Comparison of ENCODE assay signal across 24 mouse cellular contexts in the genomic region with DNA sequence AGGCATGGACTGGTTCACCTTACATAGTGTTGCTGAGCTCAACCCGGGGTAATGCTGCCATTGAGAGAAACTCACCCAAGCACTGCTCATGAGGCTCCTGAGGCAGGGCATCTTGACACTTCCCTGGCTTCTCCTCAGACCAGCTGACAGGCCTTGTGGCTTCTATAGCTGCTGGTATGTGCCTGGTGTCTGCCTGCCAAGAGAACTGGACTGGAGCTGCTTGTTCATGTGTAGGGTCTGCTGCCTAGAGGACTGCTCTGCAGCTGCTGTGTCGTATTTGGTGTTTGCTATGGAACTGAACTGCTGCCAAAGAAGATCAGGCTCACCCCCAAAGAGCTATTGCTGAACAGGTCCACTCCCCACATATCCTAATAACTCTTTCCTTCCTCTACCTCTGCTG.
DNase-seq lines count a peak whose midpoint lies in the region; ATAC-seq and TF ChIP-seq lines count a peak whose summit lies in the region.
"Had no signal": no experiment of that assay in that cellular context is flagged by ENCODE, and none has a peak within 500 bp of the region (broad histone marks: within the 10 kb centered on the region; RNA-seq: fewer than 3 reads in every experiment).

No protein-coding gene starts in this region.

- H3K9ac ChIP-seq in hindbrain, embryonic 14.5 days, result no peak overlapping the region
- no peak overlapping the region for H3K9ac ChIP-seq in hindbrain, embryonic 12.5 days
- no peak overlapping the region for H3K9ac ChIP-seq in lung, embryonic 14.5 days
- H3K9ac ChIP-seq: embryonic facial prominence, embryonic 13.5 days; forebrain, embryonic 13.5 days; limb, embryonic 13.5 days; liver, embryonic 14.5 days had no signal

- no peak for DNase-seq in hindbrain, embryonic 14.5 days (ENCODE audit: low spot score)
- peak; percentile 37 for DNase-seq in lung, embryonic 14.5 days
- DNase-seq in lung, adult 18-20 months, result no peak
- peak; percentile 24 for DNase-seq in 3T3-L1 (ENCODE audit: low read depth, low spot score)
- peak; percentile 46 for DNase-seq in brain, embryonic 14.5 days (ENCODE audit: low read depth)
- DNase-seq: adrenal gland, postnatal 10 days; B cell, adult 2 months; cerebellum, adult 2 months; cerebellum, postnatal 25 days; gastrocnemius, postnatal 36 days; kidney, adult 9 months; kidney, postnatal 14 days; lung, postnatal 10 days had no signal

- TF ChIP-seq POLR2A in brain, embryonic 14.5 days (IDR thresholded peaks at IDR 0.05; ENCODE audit: borderline replicate concordance, extremely low read depth, insufficient read depth, insufficient read length, poor library complexity, severe bottlenecking), result no peak

- H3K4me3 ChIP-seq in hindbrain, embryonic 14.5 days (replicated peaks; ENCODE audit: low read length), result no peak overlapping the region
- no peak overlapping the region for H3K4me3 ChIP-seq in hindbrain, embryonic 12.5 days
- no peak overlapping the region for H3K4me3 ChIP-seq in lung, embryonic 14.5 days (ENCODE audit: low read depth, low read length)
- H3K4me3 ChIP-seq: embryonic facial prominence, embryonic 13.5 days; forebrain, embryonic 13.5 days; layer of hippocampus, adult 2 months; limb, embryonic 13.5 days had no signal

- no peaks in the 10 kb centered on the region for H3K4me1 ChIP-seq in hindbrain, embryonic 14.5 days (replicated peaks; ENCODE audit: control insufficient read depth, insufficient read depth, low read length)
- H3K4me1 ChIP-seq in hindbrain, embryonic 12.5 days, result no peaks in the 10 kb centered on the region
- H3K4me1 ChIP-seq in lung, embryonic 14.5 days (ENCODE audit: insufficient read depth), result no peaks in the 10 kb centered on the region
- H3K4me1 ChIP-seq: embryonic facial prominence, embryonic 13.5 days; forebrain, embryonic 13.5 days; limb, embryonic 13.5 days had no signal

- no peaks in the 10 kb centered on the region for H3K36me3 ChIP-seq in hindbrain, embryonic 14.5 days (replicated peaks; ENCODE audit: control insufficient read depth, insufficient read depth)
- no peaks in the 10 kb centered on the region for H3K36me3 ChIP-seq in hindbrain, embryonic 12.5 days
- H3K36me3 ChIP-seq in lung, embryonic 14.5 days (ENCODE audit: insufficient read depth), result no peaks in the 10 kb centered on the region
- H3K36me3 ChIP-seq: embryonic facial prominence, embryonic 13.5 days; G1E; limb, embryonic 13.5 days had no signal

- no peak overlapping the region for H3K4me2 ChIP-seq in hindbrain, embryonic 14.5 days (replicated peaks)
- H3K4me2 ChIP-seq in hindbrain, embryonic 12.5 days (replicated peaks), result no peak overlapping the region
- no peak overlapping the region for H3K4me2 ChIP-seq in lung, embryonic 14.5 days
- H3K4me2 ChIP-seq: embryonic facial prominence, embryonic 13.5 days; forebrain, embryonic 13.5 days; limb, embryonic 13.5 days had no signal

- peak; percentile 43; the same call in 1 of the 2 replicates for ATAC-seq in hindbrain, embryonic 14.5 days (ENCODE audit: low FRiP score)
- ATAC-seq in hindbrain, embryonic 12.5 days (ENCODE audit: low FRiP score), result no peak
- peak; percentile 47; the same call in 1 of the 2 replicates for ATAC-seq in lung, embryonic 14.5 days (ENCODE audit: insufficient read depth)
- no peak for ATAC-seq in megakaryocyte-erythroid progenitor cell, adult 5-6 weeks (replicated peaks; ENCODE audit: low FRiP score, low TSS enrichment, poor library complexity, severe bottlenecking)
- ATAC-seq: forebrain, embryonic 13.5 days; intestine, embryonic 16.5 days; midbrain, embryonic 16.5 days had no signal

- H3K27ac ChIP-seq in hindbrain, embryonic 14.5 days, result no peak overlapping the region
- no peak overlapping the region for H3K27ac ChIP-seq in hindbrain, embryonic 12.5 days
- no peak overlapping the region for H3K27ac ChIP-seq in lung, embryonic 14.5 days (ENCODE audit: low read depth)
- H3K27ac ChIP-seq: embryonic facial prominence, embryonic 13.5 days; forebrain, embryonic 13.5 days; layer of hippocampus, adult 2 months; limb, embryonic 13.5 days; liver, embryonic 14.5 days had no signal

- no peaks in the 10 kb centered on the region for H3K9me3 ChIP-seq in hindbrain, embryonic 14.5 days (ENCODE audit: control insufficient read depth, low read length)
- H3K9me3 ChIP-seq in hindbrain, embryonic 12.5 days (replicated peaks), result no peaks in the 10 kb centered on the region
- H3K9me3 ChIP-seq in lung, embryonic 14.5 days (ENCODE audit: low read depth, low read length), result no peaks in the 10 kb centered on the region
- H3K9me3 ChIP-seq: embryonic facial prominence, embryonic 13.5 days; forebrain, embryonic 13.5 days; limb, embryonic 13.5 days had no signal

- 72% methylated on average over 2 of the region's 2 CpGs for WGBS in hindbrain, embryonic 14.5 days
- 69% methylated on average over 2 of the region's 2 CpGs for WGBS in hindbrain, embryonic 12.5 days
- WGBS in lung, embryonic 14.5 days, result 59% methylated on average over 2 of the region's 2 CpGs

- no peak for TF ChIP-seq CTCF in lung, embryonic 14.5 days (IDR thresholded peaks at IDR 0.05; ENCODE audit: low read depth)
- TF ChIP-seq CTCF in brain, embryonic 14.5 days (IDR thresholded peaks at IDR 0.05; ENCODE audit: borderline replicate concordance, extremely low read depth, insufficient read depth, insufficient read length), result no peak

- H3K27me3 ChIP-seq in hindbrain, embryonic 14.5 days (ENCODE audit: control insufficient read depth, insufficient read depth, low read length), result no peaks in the 10 kb centered on the region
- H3K27me3 ChIP-seq in hindbrain, embryonic 12.5 days, result no peaks in the 10 kb centered on the region
- H3K27me3 ChIP-seq in lung, embryonic 14.5 days (ENCODE audit: insufficient read depth, low read length), result no peaks in the 10 kb centered on the region
- H3K27me3 ChIP-seq: CH12.LX; forebrain, embryonic 13.5 days; limb, embryonic 13.5 days had no signal

Comparison
In these comparisons a context has a peak if more than half of its experiments do, and no peak if none do; other contexts are left out.
1. ATAC-seq: peak in hindbrain, embryonic 14.5 days (single experiment) and lung, embryonic 14.5 days (single experiment); none in hindbrain, embryonic 12.5 days (single experiment) and megakaryocyte-erythroid progenitor cell, adult 5-6 weeks (single experiment).
2. DNase-seq: peak in lung, embryonic 14.5 days (single experiment), 3T3-L1 (single experiment) and brain, embryonic 14.5 days (single experiment); none in hindbrain, embryonic 14.5 days (single experiment) and lung, adult 18-20 months (0 of 2).